Mouse (Mus musculus) megakaryocyte, embryonic 14.5 days (primary cell): ENCODE measurements around the gene Aspa.

Experiments used
- FLI1 ChIP-seq: IDR thresholded peaks from 2 replicates; pipeline ENCODE4 v1.6.1; 2012; ENCODE audit warnings: low read length, inconsistent platforms, mixed read lengths
- GATA1 ChIP-seq: IDR thresholded peaks from 3 replicates; pipeline ENCODE4 v1.6.1; 2012; ENCODE audit warnings: mixed read lengths, low read length, inconsistent platforms, borderline replicate concordance

GRCm38 (mm10) chr11:73280710-73281109 lies 48.7 kb downstream of the Aspa start:
- no peak for TF ChIP-seq GATA1
- TF ChIP-seq FLI1, result no peak
